Mouse (Mus musculus): ENCODE measurements around the gene Fbxw7.
"Not testable (repeated sequence)": the region's sequence is repeated elsewhere in the genome, so short reads cannot be mapped to it uniquely, and the experiment has no call there.

The Fbxw7 gene

DNA sequence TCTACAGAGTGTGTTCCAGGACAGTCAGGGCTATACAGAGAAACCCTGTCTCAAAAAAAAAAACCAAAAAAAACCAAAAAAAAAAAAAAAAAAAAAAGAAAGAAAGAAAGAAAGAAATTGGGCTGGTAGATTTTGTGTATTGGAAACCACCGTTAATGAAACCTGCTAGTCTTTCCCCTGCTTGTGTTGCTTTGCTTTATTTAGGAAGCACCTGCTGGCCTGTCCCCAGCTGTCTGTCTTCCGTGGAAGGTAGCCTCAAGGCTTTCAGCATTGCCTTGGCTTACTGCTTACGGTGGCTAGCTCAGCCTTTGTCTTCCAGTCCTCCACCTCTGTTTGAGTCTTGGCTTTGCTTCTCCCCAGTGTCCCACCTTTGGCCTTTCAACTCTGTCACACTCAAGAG is 11.9 kb downstream of the Fbxw7 start:
- DNase-seq (ENCODE audit: low spot score in 2 of 2): no peak

DNA sequence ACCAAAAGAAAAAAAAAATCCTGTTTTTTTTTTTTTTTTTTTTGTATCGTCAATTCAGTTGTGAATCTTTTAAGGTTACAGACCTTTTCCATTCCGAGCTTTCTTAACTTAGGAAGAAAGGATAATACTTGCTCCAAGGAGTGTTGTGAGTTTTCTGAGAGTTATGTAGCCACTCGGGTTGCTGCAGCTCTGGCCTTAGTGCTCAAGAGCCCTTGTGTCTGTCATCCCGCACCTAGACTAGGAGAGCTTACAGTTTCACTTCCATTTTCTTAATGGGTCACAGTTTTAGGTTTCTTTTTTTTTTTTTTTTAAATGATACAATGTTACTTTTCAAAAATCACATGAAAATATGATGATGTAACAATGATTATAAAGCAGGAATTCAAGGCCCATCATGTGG is 12.5 kb downstream of the Fbxw7 start:
- no peak for DNase-seq (ENCODE audit: low spot score in 2 of 2)

DNA sequence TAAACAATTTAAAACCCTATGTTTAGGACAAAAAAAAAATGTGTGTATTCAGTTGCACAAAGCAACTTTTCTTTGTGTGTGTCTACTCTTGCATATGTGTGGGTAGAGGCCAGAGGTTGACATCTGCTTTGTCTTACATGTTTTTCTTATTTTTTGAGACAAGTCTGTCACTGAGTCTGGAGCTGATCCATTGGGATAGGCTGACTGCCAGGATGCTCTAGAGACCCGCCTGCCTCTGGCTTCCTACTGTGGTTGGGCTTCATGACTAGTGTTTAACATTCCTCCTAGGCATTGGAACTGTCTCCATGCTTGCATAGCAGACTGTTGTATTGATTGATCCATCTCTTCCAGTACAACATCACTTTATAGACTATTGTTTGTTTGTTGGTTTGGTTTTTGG is 14.3 kb downstream of the Fbxw7 start:
- DNase-seq (ENCODE audit: low spot score in 2 of 2): no peak

DNA sequence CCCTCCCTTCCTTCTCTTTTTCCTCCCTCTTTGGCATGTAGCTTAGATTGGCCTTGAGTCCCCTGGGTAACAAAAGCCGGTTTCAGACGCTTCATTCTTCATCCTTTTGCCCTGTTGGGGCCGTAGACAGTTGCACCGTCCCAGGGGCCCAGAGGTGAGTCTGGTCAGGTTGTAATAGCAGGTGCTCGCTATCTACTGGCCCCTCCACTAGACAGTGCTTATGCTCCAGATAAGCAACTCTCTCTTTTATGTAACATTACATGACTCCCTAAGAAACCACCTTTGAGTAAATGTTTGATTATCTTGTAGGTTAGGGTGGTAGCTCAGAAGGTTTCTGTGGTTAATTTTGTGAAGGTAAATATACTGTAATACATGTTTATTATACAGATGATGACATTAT is 21.0 kb downstream of the Fbxw7 start:
- no peak for DNase-seq (ENCODE audit: low spot score in 2 of 2)

GRCm38 (mm10) chr3:84837984-84838383 is 22.9 kb downstream of the Fbxw7 start:
- DNase-seq (ENCODE audit: low spot score in 2 of 2): no peak

GRCm38 (mm10) chr3:84839499-84839898 is 24.4 kb downstream of the Fbxw7 start:
- DNase-seq (ENCODE audit: low spot score in 2 of 2): no peak

DNA sequence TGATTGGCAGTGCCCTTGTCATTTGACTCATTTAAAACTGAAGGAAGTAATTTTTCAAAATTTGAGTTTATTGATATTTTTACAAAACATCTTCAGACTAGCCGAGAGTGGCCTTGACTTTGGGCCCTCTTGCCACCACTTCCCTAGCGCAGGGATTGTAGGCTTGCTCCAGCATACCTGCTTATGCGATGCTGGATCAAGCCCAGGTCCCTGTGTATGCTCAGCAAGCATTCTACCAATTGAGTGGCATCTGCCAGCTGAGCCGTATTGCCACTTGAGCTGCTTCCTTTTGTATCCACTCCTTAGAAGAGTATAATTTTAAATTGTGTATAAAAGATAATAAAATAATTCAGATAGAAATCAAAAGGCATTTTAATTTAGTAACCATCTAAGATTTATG is 26.2 kb downstream of the Fbxw7 start:
- no peak for DNase-seq (ENCODE audit: low spot score in 2 of 2)

GRCm38 (mm10) chr3:84842793-84843192 is 27.7 kb downstream of the Fbxw7 start:
- DNase-seq (ENCODE audit: low spot score in 2 of 2): no peak

- DNase-seq (ENCODE audit: low spot score in 2 of 2): peak in 1 of 2 experiments; percentile 68
These were observed 28.5 kb downstream of the Fbxw7 start for GRCm38 (mm10) chr3:84843594-84843993.

- peak in 1 of 2 experiments; percentile 61 for DNase-seq (ENCODE audit: low spot score in 2 of 2)
These were observed 33.7 kb downstream of the Fbxw7 start for GRCm38 (mm10) chr3:84848798-84849197.

DNA sequence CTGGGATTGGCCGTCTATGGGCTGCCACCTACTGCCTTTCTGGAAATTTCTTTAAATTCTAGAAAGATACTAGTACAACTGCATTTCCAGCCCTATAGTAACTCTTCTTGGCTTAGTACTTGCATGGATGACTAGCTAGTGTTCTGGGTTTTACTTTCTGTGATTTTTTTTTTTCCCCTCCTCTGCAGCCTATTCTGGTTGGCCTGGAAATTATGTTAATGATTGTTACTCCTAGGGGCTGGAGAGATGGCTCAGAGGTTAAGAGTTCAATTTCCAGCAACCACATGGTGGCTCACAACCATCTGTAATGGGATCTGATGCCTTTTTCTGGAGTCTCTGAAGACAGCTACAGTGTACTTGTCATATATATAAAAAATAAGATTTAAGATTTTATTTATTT is 35.4 kb downstream of the Fbxw7 start:
- no peak for DNase-seq (ENCODE audit: low spot score in 2 of 2)

GRCm38 (mm10) chr3:84851801-84852200 is 36.7 kb downstream of the Fbxw7 start:
- no peak for DNase-seq (ENCODE audit: low spot score in 2 of 2)

DNA sequence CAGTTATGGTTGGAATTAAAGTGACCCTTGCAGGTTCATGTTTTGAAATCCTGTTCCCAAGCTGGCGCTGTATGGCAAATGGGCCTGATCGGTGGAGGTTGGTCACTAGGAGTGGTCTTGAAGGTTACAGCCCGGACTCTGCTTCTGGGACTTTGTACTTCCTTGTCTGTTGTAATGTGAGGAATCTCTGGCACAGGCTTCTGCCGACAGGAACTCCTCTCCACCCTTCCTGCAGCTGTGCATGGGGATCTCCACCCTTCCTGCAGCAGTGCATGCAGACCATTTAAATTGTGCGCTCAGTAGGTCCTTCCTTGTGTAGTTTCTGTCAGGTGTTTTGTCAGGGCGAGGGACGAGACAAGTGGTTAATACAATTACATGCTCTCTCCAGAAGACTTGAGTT is 37.8 kb downstream of the Fbxw7 start:
- peak; percentile 75 to 89 for DNase-seq (ENCODE audit: low spot score in 2 of 2)

- no peak for DNase-seq (ENCODE audit: low spot score in 2 of 2)
These were observed 39.4 kb downstream of the Fbxw7 start for GRCm38 (mm10) chr3:84854440-84854839.

DNA sequence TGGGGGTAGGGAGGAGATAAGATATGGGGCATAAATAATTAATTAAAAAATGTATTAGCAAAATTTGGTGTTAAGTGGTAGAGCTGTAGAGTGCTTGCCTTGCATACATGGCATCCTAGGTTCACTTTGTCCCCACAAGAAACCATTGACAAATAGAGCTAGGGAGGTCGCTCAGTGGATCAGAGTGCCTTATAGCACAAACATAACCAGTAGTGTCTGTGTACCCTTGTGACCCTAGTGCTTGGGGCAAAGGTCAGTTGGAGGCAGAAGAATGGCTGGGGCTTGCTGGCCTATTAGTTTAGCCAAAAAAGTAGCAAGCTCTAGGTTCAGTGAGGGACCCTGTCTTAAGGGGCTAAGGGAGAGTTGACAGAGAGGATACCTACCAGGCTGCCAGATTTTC is 45.6 kb downstream of the Fbxw7 start:
- no peak for DNase-seq (ENCODE audit: low spot score in 2 of 2)

GRCm38 (mm10) chr3:84861817-84862216 is 46.7 kb downstream of the Fbxw7 start:
- DNase-seq (ENCODE audit: low spot score in 2 of 2): not testable (repeated sequence)

DNA sequence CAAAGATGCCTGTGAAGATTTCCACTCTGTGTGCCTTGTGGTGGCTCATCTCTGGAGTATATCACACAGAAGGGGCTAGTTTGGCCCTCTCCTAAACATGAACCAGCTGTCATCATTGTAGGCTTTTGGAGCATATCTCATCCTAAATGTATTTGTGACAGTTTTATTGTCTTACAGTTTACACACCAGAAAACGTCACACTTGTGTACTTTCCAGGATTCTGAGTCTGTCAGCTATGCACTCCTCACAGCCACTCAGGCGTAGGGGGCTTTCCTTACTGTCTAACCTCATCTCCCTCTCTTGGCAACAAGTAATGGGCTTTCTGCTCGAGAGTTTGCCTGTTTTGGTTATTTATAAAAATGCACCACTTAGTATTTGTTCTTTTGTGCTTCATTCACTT is 50.6 kb downstream of the Fbxw7 start:
- DNase-seq (ENCODE audit: low spot score in 2 of 2): no peak

- DNase-seq (ENCODE audit: low spot score in 2 of 2): no peak
These were observed 51.8 kb downstream of the Fbxw7 start for GRCm38 (mm10) chr3:84866866-84867265.

GRCm38 (mm10) chr3:84867434-84867975 is 52.4 kb downstream of the Fbxw7 start:
- no peak for DNase-seq (ENCODE audit: low spot score in 2 of 2)

DNA sequence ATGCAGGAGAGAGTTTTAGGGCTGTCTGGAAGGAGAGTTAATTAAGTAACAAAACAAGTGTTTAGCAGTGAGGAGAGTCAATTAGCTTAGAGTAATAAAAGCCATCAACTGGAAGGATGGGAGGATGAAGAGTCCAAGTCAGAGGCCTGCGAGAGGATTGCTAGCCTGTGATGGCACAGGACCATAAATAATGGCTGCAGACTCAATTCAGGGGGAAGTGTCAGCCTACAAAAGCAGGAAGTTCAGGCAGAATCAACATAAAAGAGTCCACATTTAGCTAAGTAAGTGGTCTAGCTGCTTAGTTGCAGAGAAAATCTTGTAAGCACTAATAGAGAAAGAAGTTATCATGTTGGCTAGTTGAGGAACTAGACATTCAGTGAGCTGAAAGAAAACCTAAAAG is 52.9 kb downstream of the Fbxw7 start:
- DNase-seq (ENCODE audit: low spot score in 2 of 2): no peak

- DNase-seq (ENCODE audit: low spot score in 2 of 2): no peak
These were observed 55.1 kb downstream of the Fbxw7 start for GRCm38 (mm10) chr3:84870126-84870525.

- no peak for DNase-seq (ENCODE audit: low spot score in 2 of 2)
These were observed 60.2 kb downstream of the Fbxw7 start for GRCm38 (mm10) chr3:84875306-84875705.

DNA sequence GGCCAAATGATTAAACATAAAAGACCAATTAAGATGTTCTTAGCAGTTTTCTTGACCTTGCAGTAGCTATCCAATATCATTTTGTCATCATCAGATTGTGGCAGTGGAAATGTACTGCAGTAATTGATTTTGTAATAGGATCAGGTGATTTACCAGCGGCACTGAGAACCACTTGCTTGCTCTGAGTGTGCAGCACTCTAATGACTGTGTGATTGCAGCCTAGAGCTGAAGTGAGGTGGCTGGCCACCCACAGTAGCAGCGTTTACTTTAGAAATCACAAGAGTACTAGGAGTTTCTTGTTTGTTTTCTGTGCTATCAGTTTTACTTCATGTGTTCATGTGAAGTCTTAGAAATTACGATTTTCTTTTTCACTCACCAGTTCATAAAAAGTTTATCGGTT is 61.1 kb downstream of the Fbxw7 start:
- no peak for DNase-seq (ENCODE audit: low spot score in 2 of 2)

- DNase-seq (ENCODE audit: low spot score in 2 of 2): peak; percentile 40 to 43
These were observed 68.9 kb downstream of the Fbxw7 start for GRCm38 (mm10) chr3:84883817-84884483.

Data from heart, adult 9 months (tissue).